Mouse (Mus musculus): ENCODE results near the gene Alas2.

Gene Alas2

DNA sequence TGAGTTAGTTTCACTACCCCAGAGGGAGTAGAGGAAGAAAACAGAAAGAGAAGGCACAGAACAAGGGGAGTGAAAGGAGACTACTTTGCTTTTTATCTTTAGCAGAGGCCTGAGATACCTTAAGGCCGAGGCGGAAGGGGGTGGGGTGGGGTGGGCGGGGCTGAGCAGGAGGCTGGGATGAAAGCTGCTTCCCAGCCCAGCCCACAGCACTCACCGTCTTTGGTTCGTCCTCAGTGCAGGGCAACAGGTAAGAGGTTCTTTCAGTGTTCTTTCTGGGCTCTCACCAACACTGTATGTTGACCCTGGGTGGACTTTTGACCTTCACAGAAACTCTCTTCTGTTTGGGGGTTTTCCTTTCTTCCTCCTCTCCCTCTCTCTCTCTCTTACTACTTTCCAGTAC lies at the start of gene Alas2:
Gene Alas2, plus strand, starts transcription at position 137 of the 400 bp plus-strand sequence.
- peak; percentile 1 for DNase-seq (ENCODE audit: low read depth, low spot score)

DNA sequence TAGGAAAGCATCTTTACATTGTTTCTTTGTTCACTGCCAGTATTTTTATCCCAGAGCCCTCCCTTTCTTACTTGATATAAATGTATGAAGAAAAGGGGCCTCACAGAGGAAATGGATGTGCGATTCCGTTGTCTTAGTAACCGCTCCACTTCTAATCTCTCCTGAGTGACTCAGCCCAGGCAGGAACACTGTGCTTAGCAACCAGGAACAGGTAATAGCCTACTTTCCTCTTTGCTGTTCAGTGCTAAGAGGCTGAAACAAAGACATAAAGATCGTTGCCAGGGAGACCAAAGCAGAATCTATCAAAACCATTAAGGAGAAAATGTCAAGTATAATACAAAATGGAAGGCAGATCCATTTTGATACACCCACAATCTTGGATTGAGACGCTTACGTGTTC lies 38.5 kb upstream of the Alas2 start:
- DNase-seq (ENCODE audit: low read depth, low spot score), result no peak

DNA sequence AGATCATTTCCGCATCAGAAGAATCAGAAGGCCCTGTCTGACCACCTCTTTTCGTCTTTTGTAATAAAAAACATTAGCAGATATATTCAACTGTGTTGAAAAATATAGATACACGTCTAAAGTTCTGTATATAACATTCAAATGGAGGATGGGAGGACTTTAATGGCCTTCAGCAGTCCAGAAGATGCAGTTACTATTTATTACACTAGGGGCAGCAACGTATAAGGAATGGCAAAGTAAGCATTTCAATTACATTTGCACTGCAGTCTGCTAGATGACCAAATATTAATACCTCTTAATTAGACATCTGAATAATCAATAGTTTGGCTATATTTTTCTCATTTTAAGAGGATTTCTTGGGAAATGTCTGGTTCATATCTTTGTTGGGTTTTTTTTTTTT lies 36.5 kb upstream of the Alas2 start:
- peak; percentile 39 for DNase-seq (ENCODE audit: low read depth, low spot score)

DNA sequence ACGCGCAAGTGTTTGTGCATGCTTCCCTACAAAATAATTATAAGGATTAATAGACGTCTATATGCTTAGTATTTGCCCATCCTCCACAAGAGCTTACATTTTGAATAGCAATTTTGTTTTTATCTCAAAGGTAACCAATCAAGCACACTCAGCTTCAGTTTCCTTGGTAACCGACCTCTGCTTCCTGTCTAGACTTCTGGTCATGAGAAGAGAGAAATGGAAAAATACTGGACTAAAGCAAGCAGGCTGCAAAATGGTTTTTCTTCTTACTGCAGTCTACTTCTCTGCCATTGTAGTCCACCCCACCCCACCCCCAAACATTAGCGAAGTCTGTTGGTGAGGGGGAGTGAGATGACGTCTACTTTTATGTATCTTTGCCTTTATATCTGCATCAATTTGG lies 35.9 kb upstream of the Alas2 start:
- peak; percentile 10 for DNase-seq (ENCODE audit: low read depth, low spot score)

DNA sequence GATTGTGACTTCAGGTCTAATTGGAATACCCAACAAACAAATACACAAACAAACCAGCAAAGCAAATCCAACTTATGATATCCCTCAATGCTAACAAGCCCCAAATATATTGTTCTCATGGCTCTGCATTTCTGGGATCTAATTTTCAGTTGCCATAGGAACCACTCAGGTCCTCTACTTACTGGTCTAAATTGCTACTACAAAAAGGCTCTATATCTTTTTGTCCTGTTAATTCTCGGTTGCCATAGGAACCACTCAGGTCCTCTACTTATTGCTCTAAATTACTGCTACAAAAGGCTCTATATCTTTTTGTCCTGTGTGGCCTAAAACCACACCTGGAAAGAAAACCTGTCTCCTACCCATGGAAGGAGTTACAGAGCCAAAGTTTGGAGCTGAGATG lies 33.0 kb upstream of the Alas2 start:
- no peak for DNase-seq (ENCODE audit: low read depth, low spot score)

DNA sequence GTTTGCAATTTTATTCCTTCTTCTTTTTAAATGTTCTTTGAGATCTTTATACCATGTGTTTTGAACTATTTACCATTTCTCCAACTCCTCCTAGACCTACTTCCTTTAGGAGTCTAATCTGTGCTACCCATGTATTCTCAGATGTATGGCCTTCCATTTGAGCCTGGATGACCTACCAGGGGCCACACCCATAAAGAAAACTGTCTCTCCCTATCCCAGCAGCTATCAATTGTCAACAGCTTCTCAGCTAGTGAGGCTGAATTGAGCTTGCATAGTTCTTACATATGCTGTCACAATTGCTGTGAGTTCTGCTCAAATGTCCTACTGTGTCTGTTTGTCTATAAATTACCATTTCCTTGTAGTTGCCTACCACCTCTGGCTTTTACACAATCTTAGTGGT lies 31.2 kb upstream of the Alas2 start:
- DNase-seq (ENCODE audit: low read depth, low spot score), result no peak

DNA sequence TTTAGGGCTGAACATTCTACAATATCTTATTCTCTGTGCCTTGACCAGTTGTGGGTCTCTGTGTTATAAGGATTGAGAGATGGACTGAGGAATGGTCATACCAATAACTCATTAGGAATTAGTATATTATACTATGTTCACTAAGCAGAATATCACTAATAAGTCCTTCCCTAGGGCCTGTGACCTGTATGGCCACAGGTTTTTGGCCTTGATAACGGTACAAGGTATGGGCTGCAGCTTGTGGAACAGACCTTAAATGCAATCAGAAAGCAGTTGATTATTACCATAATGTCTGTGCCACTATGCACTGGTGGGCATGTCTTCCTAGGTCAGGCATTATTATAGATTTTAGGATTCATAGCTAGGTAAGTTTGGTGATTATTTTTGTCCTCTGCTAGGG lies 30.7 kb upstream of the Alas2 start:
- DNase-seq (ENCODE audit: low read depth, low spot score), result no peak

DNA sequence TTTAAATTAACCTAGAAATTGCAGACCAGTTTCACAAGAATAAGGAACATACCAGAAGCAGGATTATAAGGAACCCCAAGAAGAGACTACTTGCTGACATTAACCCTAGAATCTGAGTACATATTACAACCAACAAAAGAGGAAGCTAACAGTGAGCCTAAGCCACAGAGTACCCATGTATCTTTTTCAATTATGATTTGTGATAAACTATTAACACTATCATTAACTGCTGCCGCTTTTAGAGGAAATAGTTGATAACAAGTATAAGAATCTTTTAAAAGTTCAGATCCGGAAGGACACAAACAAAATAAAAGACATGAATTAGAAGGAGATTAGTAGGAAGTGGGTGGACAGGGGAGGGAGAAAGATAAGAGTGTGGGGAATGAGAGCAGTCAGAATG lies 7.1 kb upstream of the Alas2 start:
- DNase-seq (ENCODE audit: low read depth, low spot score), result no peak

DNA sequence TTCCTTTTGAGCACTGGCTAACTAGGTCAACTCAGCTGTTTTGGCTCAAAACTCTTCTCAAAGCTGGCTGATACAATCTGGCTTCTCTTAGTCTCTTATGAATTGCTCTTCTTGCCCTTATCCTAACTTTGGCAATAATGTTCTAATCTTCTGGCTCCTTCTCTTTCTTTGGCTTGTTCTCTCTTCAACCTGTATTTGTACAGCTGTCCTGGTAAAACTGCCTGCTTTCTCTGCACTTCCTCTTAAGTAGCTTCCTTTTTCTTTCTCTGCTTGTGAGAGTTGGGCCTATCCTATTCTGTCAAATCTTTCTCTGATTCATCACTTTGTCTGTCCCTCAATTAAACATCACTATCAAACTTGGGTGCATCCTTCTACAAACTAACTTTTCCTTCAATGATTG lies 5.5 kb upstream of the Alas2 start:
- no peak for DNase-seq (ENCODE audit: low read depth, low spot score)

DNA sequence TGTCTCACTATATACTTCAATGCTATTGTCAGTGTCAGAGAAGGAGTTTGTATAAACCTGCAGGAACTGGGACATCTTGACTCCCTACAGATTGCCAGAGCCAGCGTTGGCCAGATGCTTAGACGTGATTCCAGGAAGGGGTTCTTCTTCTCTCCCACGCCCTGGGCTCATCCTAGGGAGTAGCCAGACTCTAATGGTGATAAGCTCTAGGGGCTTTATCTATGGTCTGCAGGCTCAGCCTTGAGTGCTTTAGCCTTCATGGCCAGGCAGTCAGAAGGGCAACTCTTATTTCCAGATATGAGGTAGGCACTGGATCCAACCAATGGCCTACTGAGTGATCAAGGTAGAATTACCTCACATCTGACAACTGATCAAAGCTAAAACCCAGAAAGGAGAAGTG lies 2.5 kb downstream of the Alas2 start:
- no peak for DNase-seq (ENCODE audit: low read depth, low spot score)

DNA sequence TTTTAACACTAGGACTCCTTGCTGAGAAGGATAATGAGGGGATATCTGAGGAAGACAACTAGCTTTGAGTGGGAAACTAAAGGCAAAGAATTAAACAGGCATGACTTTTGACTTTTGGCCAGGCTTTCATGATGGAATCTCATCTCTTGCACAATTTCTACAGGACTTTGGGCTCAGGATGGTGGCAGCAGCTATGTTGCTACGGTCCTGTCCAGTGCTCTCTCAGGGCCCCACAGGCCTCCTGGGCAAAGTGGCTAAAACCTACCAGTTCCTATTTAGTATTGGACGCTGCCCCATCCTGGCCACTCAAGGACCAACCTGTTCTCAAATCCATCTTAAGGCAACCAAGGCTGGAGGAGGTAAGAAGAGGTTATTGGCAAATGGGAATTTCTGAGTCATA lies 4.8 kb downstream of the Alas2 start:
- no peak for DNase-seq (ENCODE audit: low read depth, low spot score)

DNA sequence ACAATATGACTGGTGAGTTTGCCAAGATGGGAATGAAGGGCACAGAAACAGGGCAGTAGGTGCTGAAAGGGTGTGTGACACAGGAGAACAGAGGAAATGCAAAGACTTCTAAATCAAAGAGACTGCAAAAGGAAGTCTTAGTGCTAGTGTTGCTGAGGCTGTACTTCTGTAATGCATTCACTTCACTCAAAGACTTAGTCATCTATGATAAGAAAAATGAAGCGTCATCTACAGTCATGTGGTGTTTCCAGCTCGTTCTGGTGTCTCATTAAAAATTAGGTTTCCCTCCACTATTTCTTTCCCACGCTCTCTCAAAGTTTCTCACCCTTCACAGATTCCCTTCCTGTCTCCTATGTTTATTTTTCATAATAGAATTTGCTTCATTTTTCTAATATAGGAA lies 6.9 kb downstream of the Alas2 start:
- DNase-seq (ENCODE audit: low read depth, low spot score), result no peak

DNA sequence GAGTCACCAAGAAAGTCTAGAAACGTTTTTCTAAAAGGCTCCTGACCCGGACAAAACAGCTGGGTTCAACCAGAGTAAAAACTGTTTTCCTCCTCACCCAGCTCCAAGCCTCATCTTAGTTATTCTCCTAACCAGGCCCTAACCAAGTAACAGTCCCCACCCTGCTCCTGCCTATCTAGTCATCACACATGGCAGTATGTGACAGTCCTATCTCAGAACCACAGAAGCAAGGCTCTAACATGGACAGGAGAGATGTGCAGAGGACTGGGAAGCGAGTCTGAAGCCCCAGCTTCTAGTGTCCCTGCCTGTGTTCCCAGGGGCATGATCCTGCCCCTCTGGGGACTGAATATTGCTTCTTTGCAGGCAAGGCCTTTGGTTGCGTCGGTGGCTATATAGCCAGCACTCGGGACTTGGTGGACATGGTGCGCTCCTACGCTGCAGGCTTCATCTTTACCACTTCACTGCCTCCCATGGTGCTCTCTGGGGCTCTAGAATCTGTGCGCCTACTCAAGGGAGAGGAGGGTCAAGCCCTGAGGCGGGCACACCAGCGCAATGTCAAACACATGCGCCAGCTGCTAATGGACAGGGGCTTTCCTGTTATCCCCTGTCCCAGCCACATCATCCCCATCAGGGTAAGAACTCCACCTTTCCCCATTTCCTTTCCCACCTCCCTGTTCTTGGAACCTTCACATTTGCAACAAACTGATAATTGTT lies 17.6 kb downstream of the Alas2 start:
- no peak for DNase-seq (ENCODE audit: low read depth, low spot score)

DNA sequence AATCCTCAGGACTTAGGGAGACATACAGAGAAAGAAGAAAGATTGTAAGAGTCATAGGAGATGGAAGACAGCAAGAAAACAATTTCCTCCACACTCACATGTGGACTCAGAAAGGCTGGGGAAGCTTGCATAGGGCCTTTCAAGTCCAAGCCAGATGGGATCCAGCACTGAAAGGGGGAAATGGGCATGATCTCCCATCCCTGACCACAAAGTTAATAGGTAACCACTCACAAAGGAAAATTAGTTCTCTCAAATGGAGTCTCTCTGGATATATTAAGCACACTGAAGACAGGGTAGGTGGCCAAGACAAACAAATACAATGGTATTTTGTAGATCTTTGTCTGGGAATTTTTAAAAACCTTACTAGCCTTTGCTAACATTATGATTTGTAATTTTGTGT lies 34.7 kb downstream of the Alas2 start:
- no peak for DNase-seq (ENCODE audit: low read depth, low spot score)

DNA sequence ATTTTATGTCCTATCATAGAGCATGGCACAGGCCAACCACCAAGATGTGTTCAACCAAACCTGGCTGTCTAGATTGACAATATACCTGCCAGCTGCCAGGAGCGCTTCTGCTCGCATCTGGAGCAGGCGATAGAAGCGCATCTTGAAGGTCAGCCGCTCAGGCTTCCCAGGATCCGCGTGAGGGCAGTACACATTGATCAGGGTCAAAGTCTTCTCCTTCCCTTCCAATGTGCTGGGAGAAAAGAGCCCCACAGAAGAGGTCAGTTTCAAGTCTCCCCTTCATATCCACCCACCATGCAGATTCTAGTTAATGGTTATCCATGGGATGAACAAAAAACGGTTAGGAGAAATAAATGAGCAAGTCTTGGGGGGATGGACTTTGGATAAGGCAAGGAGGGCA lies 37.9 kb downstream of the Alas2 start:
- DNase-seq (ENCODE audit: low read depth, low spot score), result no peak

DNA sequence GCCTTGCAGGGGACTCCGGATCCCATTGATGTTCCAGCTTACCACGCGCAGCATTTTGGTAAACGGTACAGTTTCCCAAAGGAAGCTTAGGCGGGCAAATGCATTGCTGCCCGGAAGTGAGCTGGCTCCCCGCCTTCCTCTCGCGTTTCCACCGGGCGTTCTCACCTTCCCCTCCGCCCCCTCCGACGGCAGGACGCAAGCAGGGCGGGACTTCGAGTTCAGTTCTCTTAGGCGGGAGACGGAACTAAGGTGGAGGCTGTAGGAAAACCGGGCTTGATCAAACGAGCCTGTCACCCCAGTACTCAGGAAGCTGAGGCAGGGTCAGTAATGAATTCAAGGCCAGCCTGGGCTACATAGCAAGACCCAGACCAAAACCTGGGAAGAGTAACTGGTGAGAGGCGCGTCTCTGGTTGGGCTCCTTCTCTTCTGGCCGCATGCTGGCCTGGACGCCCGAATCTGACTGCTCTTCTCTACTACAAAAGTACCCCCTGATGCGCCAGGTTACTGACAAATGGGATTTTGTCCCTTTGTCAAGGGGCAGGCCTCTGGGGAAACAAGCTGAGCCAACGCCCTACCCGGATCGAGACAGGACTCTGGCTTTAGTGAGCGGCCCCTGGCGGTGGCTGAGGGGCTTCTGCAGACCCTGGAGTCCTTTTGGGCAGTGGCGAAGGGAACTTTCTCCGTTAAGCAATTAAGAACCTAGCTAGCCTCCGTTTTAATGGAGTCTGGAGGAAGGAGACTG lies 41.0 kb downstream of the Alas2 start, which contains the start of gene Pfkfb1:
Gene Pfkfb1, plus strand, starts transcription at position 207 of the 742 bp plus-strand sequence.
- DNase-seq (ENCODE audit: low read depth, low spot score), result peak; percentile 93

DNA sequence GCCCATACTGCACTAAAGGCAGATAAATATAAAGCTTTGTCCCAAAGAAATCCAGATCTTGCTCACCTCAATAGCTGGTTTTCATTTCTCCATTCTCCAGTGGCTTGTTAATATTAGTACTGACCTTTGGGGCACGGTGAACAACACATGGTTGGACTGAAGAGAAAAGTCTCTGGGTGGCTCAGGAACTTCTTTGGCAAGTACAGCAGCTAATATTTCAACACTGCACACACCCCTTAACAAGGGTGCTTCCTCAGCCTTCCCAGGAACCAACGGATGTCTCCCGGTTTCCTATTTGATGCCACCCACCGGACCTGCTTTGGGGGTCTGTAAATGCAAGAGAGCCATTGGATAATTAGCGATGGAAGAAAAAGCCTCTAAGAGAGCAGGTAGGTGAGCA lies 42.5 kb downstream of the Alas2 start, which contains the start of gene Apex2:
Gene Apex2, minus strand, starts transcription at position 173 of the 400 bp plus-strand sequence.
- no peak for DNase-seq (ENCODE audit: low read depth, low spot score)

DNA sequence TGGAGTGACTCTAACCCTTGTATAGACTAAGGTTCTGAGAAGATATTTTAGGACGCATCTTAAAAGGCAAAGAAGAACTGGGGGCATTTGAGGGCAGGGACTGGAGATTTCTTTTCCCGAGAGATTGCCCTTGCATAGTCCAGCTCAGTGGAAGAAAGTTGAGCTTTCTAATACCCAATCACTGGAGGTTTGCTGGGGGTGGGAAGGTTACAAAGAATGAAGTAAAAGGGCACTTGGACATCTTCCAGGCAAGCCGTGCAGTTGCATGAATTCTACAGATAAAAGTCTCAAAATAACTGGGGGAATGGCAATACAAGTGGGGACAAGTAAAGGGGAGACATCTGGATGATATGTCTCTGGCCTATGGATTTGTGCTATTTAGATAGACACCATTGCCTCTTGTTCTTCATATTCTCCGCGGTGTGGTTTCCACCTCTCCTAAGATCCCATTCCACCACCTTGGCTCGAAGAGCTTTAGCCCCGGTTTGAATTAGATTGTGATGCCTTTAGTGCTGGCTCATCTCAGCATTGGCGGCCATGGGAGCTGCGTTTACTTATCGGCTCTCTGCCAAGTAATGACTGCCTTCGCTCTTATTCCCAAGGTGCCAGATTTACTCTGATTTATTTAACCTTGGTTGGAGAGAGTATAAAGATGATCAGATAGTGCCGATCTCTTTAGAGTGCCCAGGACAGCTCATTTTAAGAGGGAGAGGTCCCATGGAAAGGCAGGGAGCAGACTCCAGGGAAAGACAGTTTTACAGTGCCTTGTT lies 46.3 kb downstream of the Alas2 start:
- DNase-seq (ENCODE audit: low read depth, low spot score), result no peak

DNA sequence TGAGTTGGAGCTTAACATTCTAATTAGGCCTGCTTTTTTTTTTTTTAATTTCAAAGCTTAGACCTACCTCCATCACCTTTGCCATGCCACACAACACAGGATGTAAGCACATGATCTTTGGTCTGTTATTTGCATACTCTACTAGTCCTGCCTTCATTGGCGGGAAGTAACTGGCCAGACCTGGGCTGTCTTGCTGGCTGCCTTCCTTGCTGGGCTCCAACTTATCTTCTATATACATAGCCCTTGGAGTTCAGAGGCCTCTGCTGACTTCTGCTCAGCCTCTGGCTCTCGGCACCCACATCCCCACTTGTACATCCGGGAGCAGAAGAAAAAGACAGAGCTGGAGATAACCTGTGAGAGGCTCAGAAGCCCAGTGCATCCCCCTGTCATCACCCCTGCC lies 47.0 kb downstream of the Alas2 start:
- DNase-seq (ENCODE audit: low read depth, low spot score), result no peak

DNA sequence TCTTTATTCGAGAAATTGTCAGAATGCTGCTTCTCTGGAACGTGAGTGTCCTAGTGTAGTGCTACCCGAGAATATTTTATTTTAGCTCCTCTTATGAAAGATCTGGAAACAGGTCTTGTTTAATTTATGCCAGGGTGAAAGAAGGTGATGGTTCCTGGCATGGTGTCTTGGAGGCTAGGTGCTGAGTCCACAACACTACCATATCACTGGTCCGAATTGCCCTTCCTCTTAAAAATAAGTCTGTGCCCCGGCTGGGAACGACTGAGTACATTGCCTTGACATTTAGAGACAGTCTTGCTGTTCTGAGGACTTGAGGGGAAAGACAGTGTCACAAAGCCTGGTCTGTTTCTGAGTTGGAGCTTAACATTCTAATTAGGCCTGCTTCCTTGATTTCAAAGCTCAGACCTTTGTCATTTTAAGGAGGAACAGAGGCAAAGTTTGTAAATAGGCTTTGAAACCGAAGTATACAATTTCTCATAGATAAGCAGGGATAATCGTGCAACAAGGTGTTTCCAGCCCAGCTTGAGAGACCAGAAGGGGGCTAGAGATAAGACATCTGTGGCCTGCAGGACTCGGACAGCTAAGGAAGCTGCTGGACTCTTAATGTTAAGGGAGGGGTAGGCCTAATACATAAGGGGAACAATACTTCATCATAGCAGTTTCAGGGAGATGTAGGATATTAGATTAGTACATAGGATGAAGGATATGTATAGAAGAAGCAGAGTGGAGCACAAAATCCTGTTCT lies 48.0 kb downstream of the Alas2 start:
- no peak for DNase-seq (ENCODE audit: low read depth, low spot score)

DNA sequence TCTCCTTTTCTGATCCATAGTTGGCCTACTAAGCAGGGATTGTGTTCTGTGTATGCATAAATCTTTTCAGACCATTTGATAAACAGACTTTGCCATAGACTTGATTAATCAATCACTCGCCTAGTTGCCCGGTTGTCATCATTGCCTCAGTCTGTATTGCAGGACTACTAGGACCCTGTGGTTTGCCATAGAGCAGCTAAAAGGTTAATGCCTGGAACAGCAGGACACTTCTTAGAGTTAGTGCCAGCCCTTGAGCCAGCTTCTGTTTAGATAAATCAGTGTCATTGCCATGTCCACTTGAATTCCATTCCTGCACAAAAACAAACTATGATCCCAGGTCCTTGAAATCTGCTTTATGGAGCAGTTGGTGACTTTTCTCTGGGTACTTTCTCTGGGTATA lies 51.7 kb downstream of the Alas2 start:
- DNase-seq (ENCODE audit: low read depth, low spot score), result no peak
